Mouse (Mus musculus) kidney, postnatal 36 days (tissue): Measurements from ENCODE around the gene Scyl3.

Experiments
- DNase-seq, 2 experiments: peaks; one replicate each; pipeline ENCODE4 v3.0.0; 2021 to 2022; ENCODE audit warnings: mixed read lengths in 2 of 2

The Scyl3 gene

GRCm38 (mm10) chr1:163964008-163964689, 35.2 kb downstream of the Scyl3 start:
- DNase-seq, result no peak

- no peak for DNase-seq
Observed at GRCm38 (mm10) chr1:163974471-163974870, 45.6 kb downstream of the Scyl3 start.

- DNase-seq, result no peak
Observed at GRCm38 (mm10) chr1:163975088-163975487, 46.2 kb downstream of the Scyl3 start.

- DNase-seq, result no peak
Observed at GRCm38 (mm10) chr1:163976515-163976914, 47.6 kb downstream of the Scyl3 start.

- no peak for DNase-seq
Observed at GRCm38 (mm10) chr1:163992371-163992770, 63.5 kb downstream of the Scyl3 start.

GRCm38 (mm10) chr1:163994173-163994720, 65.3 kb downstream of the Scyl3 start:
- DNase-seq, result no peak

- peak; percentile 90 to 94 for DNase-seq
Observed at GRCm38 (mm10) chr1:163994721-163995608, 66.1 kb downstream of the Scyl3 start, which contains the start of the genes BC055324 and Mettl18. TSS of gene BC055324 (minus strand) at chr1:163994796. TSS of gene Mettl18 (plus strand) at chr1:163994889.

GRCm38 (mm10) chr1:163995609-163995913, 66.7 kb downstream of the Scyl3 start:
- DNase-seq, result no peak

GRCm38 (mm10) chr1:164001831-164002452, 73.0 kb downstream of the Scyl3 start:
- no peak for DNase-seq

GRCm38 (mm10) chr1:164004311-164004710, 75.4 kb downstream of the Scyl3 start:
- no peak for DNase-seq
